Mouse (Mus musculus) c-Kit-negative CD71-positive TER-119-positive erythroid progenitor cells, embryonic 14.5 days (primary cell): ENCODE measurements at regions not wholly inside any gene's neighbourhood (a gene's known extent, or its start where the extent isn't known, plus 50 kb on each side); places are given as distances from the start of the nearest gene placed in this dataset.

Source experiments
- DNase-seq: peaks from one replicate; pipeline ENCODE4 v3.0.0-alpha.2; 2013; ENCODE audit warnings: low read depth, low spot score

- DNase-seq, result no peak
These were observed 374.2 kb upstream of the Fam49b start for GRCm38 (mm10) chr15:64434502-64434901.

GRCm38 (mm10) chr15:64434908-64435307 is 374.6 kb upstream of the Fam49b start:
- DNase-seq, result no peak

- no peak for DNase-seq
These were observed 372.4 kb upstream of the Gm21798 start for GRCm38 (mm10) chr15:64445076-64445475.

GRCm38 (mm10) chr15:64446411-64447072 is 371.0 kb upstream of the Gm21798 start:
- DNase-seq, result no peak

- no peak for DNase-seq
These were observed 370.1 kb upstream of the Gm21798 start for GRCm38 (mm10) chr15:64447239-64447952.

- DNase-seq, result no peak
These were observed 368.8 kb upstream of the Gm21798 start for GRCm38 (mm10) chr15:64448581-64449140.

- no peak for DNase-seq
These were observed 346.8 kb upstream of the Gm21798 start for GRCm38 (mm10) chr15:64470743-64471142.

- no peak for DNase-seq
These were observed 345.9 kb upstream of the Gm21798 start for GRCm38 (mm10) chr15:64471597-64471996.

GRCm38 (mm10) chr15:64474236-64474635 is 343.3 kb upstream of the Gm21798 start:
- DNase-seq, result no peak

- no peak for DNase-seq
These were observed 340.4 kb upstream of the Gm21798 start for GRCm38 (mm10) chr15:64477131-64477530.

- DNase-seq, result no peak
These were observed 336.9 kb upstream of the Gm21798 start for GRCm38 (mm10) chr15:64480625-64481024.

- DNase-seq, result no peak
These were observed 336.3 kb upstream of the Gm21798 start for GRCm38 (mm10) chr15:64481226-64481625.

- no peak for DNase-seq
These were observed 334.5 kb upstream of the Gm21798 start for GRCm38 (mm10) chr15:64482960-64483359.

- no peak for DNase-seq
These were observed 329.7 kb upstream of the Gm21798 start for GRCm38 (mm10) chr15:64487801-64488200.

GRCm38 (mm10) chr15:64500783-64501182 is 316.7 kb upstream of the Gm21798 start:
- no peak for DNase-seq

GRCm38 (mm10) chr15:64501479-64501878 is 316.0 kb upstream of the Gm21798 start:
- no peak for DNase-seq

- no peak for DNase-seq
These were observed 312.7 kb upstream of the Gm21798 start for GRCm38 (mm10) chr15:64504751-64505150.

- no peak for DNase-seq
These were observed 306.8 kb upstream of the Gm21798 start for GRCm38 (mm10) chr15:64510649-64511048.

- DNase-seq, result no peak
These were observed 306.3 kb upstream of the Gm21798 start for GRCm38 (mm10) chr15:64511176-64511575.

GRCm38 (mm10) chr15:64512615-64513014 is 304.9 kb upstream of the Gm21798 start:
- DNase-seq, result no peak

- DNase-seq, result no peak
These were observed 303.9 kb upstream of the Gm21798 start for GRCm38 (mm10) chr15:64513501-64514097.

- no peak for DNase-seq
These were observed 302.3 kb upstream of the Gm21798 start for GRCm38 (mm10) chr15:64515179-64515578.
